ENCODE assay signal across 8 mouse cellular contexts in the genomic region with DNA sequence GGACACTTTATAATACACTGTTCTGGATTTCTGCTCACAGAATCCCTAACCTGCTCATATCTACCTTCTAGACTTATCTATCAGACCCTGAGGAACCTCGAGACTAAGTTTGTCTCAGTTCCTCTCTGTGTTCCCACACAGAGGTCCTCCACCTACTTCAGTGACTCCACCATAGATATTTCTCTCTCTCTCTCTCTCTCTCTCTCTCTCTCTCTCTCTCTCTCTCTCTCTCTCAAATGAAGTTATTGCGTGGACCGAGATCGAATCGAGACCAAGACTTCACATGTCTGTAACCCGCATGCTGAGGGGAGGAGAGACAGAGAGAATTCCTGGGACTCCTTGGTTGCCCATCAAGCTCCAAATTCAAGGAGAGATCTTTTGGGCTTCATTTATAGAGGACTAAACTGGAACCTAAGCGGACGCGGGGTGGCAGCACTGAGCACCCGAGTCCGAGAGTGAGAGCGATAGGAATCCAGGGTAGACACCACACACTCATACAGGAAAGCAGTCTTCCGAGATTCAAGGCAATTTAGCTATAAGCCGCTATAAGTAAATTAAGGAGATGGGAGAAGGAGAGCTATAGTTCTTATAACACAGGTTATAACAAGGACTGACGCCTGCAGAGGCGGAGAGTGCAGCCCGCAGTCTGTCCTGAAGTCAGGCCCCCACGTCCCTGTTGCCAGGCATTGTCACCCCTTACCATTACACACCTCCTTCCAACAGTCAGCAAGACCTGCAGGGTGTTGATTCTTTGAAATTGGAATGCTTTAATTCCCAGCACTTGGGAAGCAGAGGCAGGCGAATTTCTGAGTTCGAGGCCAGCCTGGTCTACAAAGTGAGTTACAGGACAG. TPM values are rescaled to one million over a fixed set of nuclear protein-coding genes. Genes with fewer than 3 reads are reported as not detected.
DNase-seq lines count a peak whose midpoint lies in the region; ATAC-seq and TF ChIP-seq lines count a peak whose summit lies in the region.

No protein-coding gene starts in this region.

- TF ChIP-seq POLR2A in cerebellum, adult 2 months (IDR thresholded peaks at IDR 0.05; ENCODE audit: borderline replicate concordance, insufficient read depth, low read length): no peak

- H3K4me3 ChIP-seq in G1E (ENCODE audit: low read depth, low read length): no peak overlapping the region; the same call in 1 of the 2 replicates
- peak overlapping the region; percentile 41 for H3K4me3 ChIP-seq in cerebellum, adult 2 months (replicated peaks; ENCODE audit: insufficient read depth, low read depth, low read length)
- H3K4me3 ChIP-seq in forebrain, postnatal 0 days (ENCODE audit: low read depth, low read length): no peak overlapping the region
- peak overlapping the region; percentile 35; the same call in 1 of the 2 replicates for H3K4me3 ChIP-seq in lung, embryonic 16.5 days (ENCODE audit: low read length)

- no peaks in the 10 kb centered on the region for H3K27me3 ChIP-seq in G1E (ENCODE audit: insufficient read depth, low read length)
- H3K27me3 ChIP-seq in cerebellum, adult 2 months (ENCODE audit: control insufficient read depth, insufficient read depth, low read length): no peaks in the 10 kb centered on the region
- no peaks in the 10 kb centered on the region for H3K27me3 ChIP-seq in forebrain, postnatal 0 days (ENCODE audit: insufficient read depth, low read length)
- no peaks in the 10 kb centered on the region for H3K27me3 ChIP-seq in lung, embryonic 16.5 days (ENCODE audit: control insufficient read depth, insufficient read depth, low read depth, low read length)

- ATAC-seq in G1E (ENCODE audit: extremely low read depth, insufficient number of reproducible peaks, low FRiP score, poor library complexity, severe bottlenecking): no peak
- ATAC-seq in forebrain, postnatal 0 days: peak; percentile 78
- peak; percentile 69 for ATAC-seq in lung, embryonic 16.5 days (ENCODE audit: low read depth)

- H3K4me1 ChIP-seq in G1E (ENCODE audit: insufficient read depth, low read depth, low read length): peaks cover 30% of the 10 kb centered on the region
- H3K4me1 ChIP-seq in cerebellum, adult 2 months (ENCODE audit: control insufficient read depth, insufficient read depth, low read length): no peaks in the 10 kb centered on the region
- H3K4me1 ChIP-seq in forebrain, postnatal 0 days (ENCODE audit: insufficient read depth): no peaks in the 10 kb centered on the region
- no peaks in the 10 kb centered on the region for H3K4me1 ChIP-seq in lung, embryonic 16.5 days (replicated peaks; ENCODE audit: control insufficient read depth, insufficient read depth, low read length)

- 14% methylated on average over 20 of the region's 20 CpGs for WGBS in cerebellum, adult 2 months
- 17% methylated on average over 20 of the region's 20 CpGs for WGBS in forebrain, postnatal 0 days
- 12% methylated on average over 20 of the region's 20 CpGs for WGBS in lung, embryonic 16.5 days

- TF ChIP-seq CTCF in G1E (IDR thresholded peaks at IDR 0.05; ENCODE audit: low read depth, low read length): peak; percentile 77
- TF ChIP-seq CTCF in cerebellum, adult 2 months (IDR thresholded peaks at IDR 0.05; ENCODE audit: borderline replicate concordance, insufficient read depth, low read depth, low read length): peak; percentile 85
- TF ChIP-seq CTCF in forebrain, postnatal 0 days (IDR thresholded peaks at IDR 0.05; ENCODE audit: low read depth): peak; percentile 85

- peaks cover 11% of the 10 kb centered on the region for H3K36me3 ChIP-seq in G1E (replicated peaks)
- H3K36me3 ChIP-seq in forebrain, postnatal 0 days (ENCODE audit: insufficient read depth): no peaks in the 10 kb centered on the region
- H3K36me3 ChIP-seq in lung, embryonic 16.5 days (ENCODE audit: control insufficient read depth, insufficient read depth, low read length): no peaks in the 10 kb centered on the region

- DNase-seq in G1E (ENCODE audit: low spot score): peak; percentile 67
- DNase-seq in cerebellum, adult 2 months: peak; percentile 80 to 85
- peak; percentile 90 for DNase-seq in forebrain, postnatal 0 days
- peak; percentile 91 for DNase-seq in heart, postnatal 4 days
- DNase-seq in layer of hippocampus, adult 9-10 months (ENCODE audit: low spot score): peak; percentile 91
- peak; percentile 80 for DNase-seq in ovary, postnatal 14 days (ENCODE audit: low spot score)
- peak; percentile 86 for DNase-seq in thymus, postnatal 14 days

- peaks cover 4% of the 10 kb centered on the region for H3K9me3 ChIP-seq in G1E (replicated peaks)
- no peaks in the 10 kb centered on the region for H3K9me3 ChIP-seq in forebrain, postnatal 0 days (ENCODE audit: low read length)
- H3K9me3 ChIP-seq in lung, embryonic 16.5 days (ENCODE audit: control insufficient read depth, low read length): no peaks in the 10 kb centered on the region

- H3K27ac ChIP-seq in cerebellum, adult 2 months (ENCODE audit: insufficient read depth, low read length): no peak overlapping the region
- no peak overlapping the region for H3K27ac ChIP-seq in forebrain, postnatal 0 days (ENCODE audit: low read depth, low read length)
- no peak overlapping the region for H3K27ac ChIP-seq in lung, embryonic 16.5 days (ENCODE audit: low read length)

- no peak overlapping the region for H3K9ac ChIP-seq in forebrain, postnatal 0 days
- H3K9ac ChIP-seq in lung, embryonic 16.5 days (ENCODE audit: low read length): peak overlapping the region; percentile 59; the same call in 1 of the 2 replicates

- peak overlapping the region; percentile 40 for H3K4me2 ChIP-seq in forebrain, postnatal 0 days (ENCODE audit: low read depth)
- H3K4me2 ChIP-seq in lung, embryonic 16.5 days (ENCODE audit: low read depth, low read length): peak overlapping the region; percentile 56

RNA-seq across cellular contexts. Expression of a gene that starts 9.9 kb away (rescaled TPM):
- total RNA-seq in G1E (2014; fragmentation: Nextera tagmentation) (2,186 and 2,188 TPM in 2 replicates), G1E (2017) (1,964 and 2,298 TPM in 2 replicates)
- 2,955 and 7,700 TPM in 2 replicates for polyA plus RNA-seq in G1E (2012)
- polyA plus RNA-seq in cerebellum, adult 2 months (2012; rRNA removed): 426 and 432 TPM in 2 replicates
- total RNA-seq in forebrain, postnatal 0 days (2014; rRNA removed): 1,021 and 1,323 TPM in 2 replicates
- 368 and 466 TPM in 2 replicates for polyA plus RNA-seq in forebrain, postnatal 0 days (2015; fragmentation: Nextera tagmentation; extraction: Ambion mirVana)
- total RNA-seq in heart, postnatal 4 days (2021): 100 to 1,000 TPM; 642 to 663 TPM
- 657 and 669 TPM in 2 replicates for polyA plus RNA-seq in lung, embryonic 16.5 days (2015; fragmentation: Nextera tagmentation; extraction: Ambion mirVana)

RNA-seq across cellular contexts. Expression of a gene that starts 27.0 kb away (rescaled TPM):
- total RNA-seq in G1E (2014; fragmentation: Nextera tagmentation): 13.8 and 20.2 TPM in 2 replicates
- 55.5 and 56.5 TPM in 2 replicates for total RNA-seq in G1E (2017)
- polyA plus RNA-seq in G1E (2012): 50.4 and 56.6 TPM in 2 replicates
- polyA plus RNA-seq in cerebellum, adult 2 months (2012; rRNA removed): 42.3 and 45.0 TPM in 2 replicates
- 42.2 and 47.1 TPM in 2 replicates for total RNA-seq in forebrain, postnatal 0 days (2014; rRNA removed)
- polyA plus RNA-seq in forebrain, postnatal 0 days (2015; fragmentation: Nextera tagmentation; extraction: Ambion mirVana): 4.4 TPM in 2 replicates
- total RNA-seq in heart, postnatal 4 days (2021): 10 to 100 TPM; 36.0 to 40.1 TPM
- 6.4 and 6.6 TPM in 2 replicates for polyA plus RNA-seq in lung, embryonic 16.5 days (2015; fragmentation: Nextera tagmentation; extraction: Ambion mirVana)

RNA-seq across cellular contexts. Expression of a gene that starts 35.7 kb away (rescaled TPM):
- total RNA-seq in G1E (2014; fragmentation: Nextera tagmentation) (1.2 and 4.0 TPM in 2 replicates), G1E (2017) (2.3 and 3.0 TPM in 2 replicates)
- 0.59 and 0.67 TPM in 2 replicates for polyA plus RNA-seq in G1E (2012)
- 4.2 and 4.7 TPM in 2 replicates for polyA plus RNA-seq in cerebellum, adult 2 months (2012; rRNA removed)
- total RNA-seq in forebrain, postnatal 0 days (2014; rRNA removed): 5.6 and 9.5 TPM in 2 replicates
- polyA plus RNA-seq in forebrain, postnatal 0 days (2015; fragmentation: Nextera tagmentation; extraction: Ambion mirVana): 1.9 and 2.5 TPM in 2 replicates
- 1 to 10 TPM; 5.3 to 5.5 TPM for total RNA-seq in heart, postnatal 4 days (2021)
- 0.51 and 1.2 TPM in 2 replicates for polyA plus RNA-seq in lung, embryonic 16.5 days (2015; fragmentation: Nextera tagmentation; extraction: Ambion mirVana)

RNA-seq across cellular contexts. Expression of a gene that starts 36.3 kb away (rescaled TPM):
- total RNA-seq in G1E (2014; fragmentation: Nextera tagmentation) (22.1 and 22.5 TPM in 2 replicates), G1E (2017) (15.3 and 16.3 TPM in 2 replicates)
- 47.2 and 49.5 TPM in 2 replicates for polyA plus RNA-seq in G1E (2012)
- 30.1 and 34.0 TPM in 2 replicates for polyA plus RNA-seq in cerebellum, adult 2 months (2012; rRNA removed)
- 8.0 and 9.3 TPM in 2 replicates for total RNA-seq in forebrain, postnatal 0 days (2014; rRNA removed)
- polyA plus RNA-seq in forebrain, postnatal 0 days (2015; fragmentation: Nextera tagmentation; extraction: Ambion mirVana): 3.7 and 5.0 TPM in 2 replicates
- 1 to 10 TPM; 4.8 to 5.1 TPM for total RNA-seq in heart, postnatal 4 days (2021)
- polyA plus RNA-seq in lung, embryonic 16.5 days (2015; fragmentation: Nextera tagmentation; extraction: Ambion mirVana): 1.7 and 2.6 TPM in 2 replicates

Comparison
In these comparisons a context has a peak if more than half of its experiments do, and no peak if none do; other contexts are left out.
1. H3K4me3 ChIP-seq: peak in cerebellum, adult 2 months (single experiment) and lung, embryonic 16.5 days (single experiment); none in G1E (single experiment) and forebrain, postnatal 0 days (single experiment).
2. Peak in every context shown above with its lines, with median percentiles within 50 percentile points of each other: DNase-seq and CTCF ChIP-seq.